Mouse (Mus musculus): Measurements from ENCODE around the gene Twist1. TPM values are rescaled to one million over a fixed set of nuclear protein-coding genes. Genes with fewer than 3 reads are reported as not detected.

Twist1 gene
- polyA plus RNA-seq, 1 experiment = 23.3 TPM

Other genes with a start within 250 kb of the Twist1 start
- not detected in 2 replicates for gene Ferd3l, start 29.2 kb upstream of the Twist1 start, polyA plus RNA-seq (2012; ENCODE audit: insufficient read depth, insufficient read length, missing spikeins)